Mouse (Mus musculus) ovary, adult 2 months (tissue): ENCODE measurements around the gene Kin. TPM values are rescaled to one million over a fixed set of nuclear protein-coding genes. Genes with fewer than 3 reads are reported as not detected.

ENCODE experiments used
- polyA plus RNA-seq: library from polyadenylated mRNA; depleted of rRNA; stranded (reverse); fragments of >200 nt; gene quantifications from 2 replicates; pipeline ENCODE4 v1.2.3, GENCODE M21; 2012; rRNA removed

Gene Kin
- 2.6 and 2.7 TPM in 2 replicates for polyA plus RNA-seq

DNA sequence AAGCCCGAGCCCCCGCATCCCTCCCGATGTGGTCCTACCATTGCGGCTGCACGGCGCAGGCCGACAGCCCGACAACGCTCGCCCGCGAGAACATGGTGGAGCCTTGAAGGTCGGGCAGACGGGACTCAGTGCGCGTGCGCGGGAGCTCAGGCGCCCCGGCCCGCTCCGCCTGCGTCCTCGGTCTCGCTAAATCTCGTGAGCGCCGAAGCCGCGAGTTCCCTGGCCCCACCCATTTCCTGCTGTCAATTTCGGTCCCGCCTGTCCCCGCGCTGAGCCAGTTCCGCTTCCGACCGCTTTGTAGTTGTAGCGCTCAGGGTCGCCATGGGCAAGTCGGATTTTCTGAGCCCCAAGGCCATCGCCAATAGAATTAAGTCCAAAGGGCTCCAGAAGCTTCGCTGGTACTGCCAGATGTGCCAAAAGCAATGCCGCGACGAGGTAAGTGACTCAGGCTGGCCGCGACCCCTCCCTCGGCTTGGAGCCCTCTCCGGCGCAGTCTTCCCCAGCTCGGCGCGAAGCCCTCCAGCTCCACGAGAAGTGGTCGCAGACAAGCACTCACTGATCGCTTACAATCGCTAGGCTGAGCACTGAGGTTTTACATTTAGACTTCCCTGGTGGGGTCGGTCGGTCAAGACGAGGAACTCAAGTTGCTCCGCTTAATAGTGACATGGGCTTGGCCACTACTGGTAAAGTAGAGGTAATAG is at the start of gene Kin, which contains the start of gene Atp5c1:
Gene Kin (plus strand): TSS at position 284 of the 701 bp plus-strand sequence.
Gene Atp5c1 (minus strand): TSS at position 201 of the 701 bp plus-strand sequence.

DNA sequence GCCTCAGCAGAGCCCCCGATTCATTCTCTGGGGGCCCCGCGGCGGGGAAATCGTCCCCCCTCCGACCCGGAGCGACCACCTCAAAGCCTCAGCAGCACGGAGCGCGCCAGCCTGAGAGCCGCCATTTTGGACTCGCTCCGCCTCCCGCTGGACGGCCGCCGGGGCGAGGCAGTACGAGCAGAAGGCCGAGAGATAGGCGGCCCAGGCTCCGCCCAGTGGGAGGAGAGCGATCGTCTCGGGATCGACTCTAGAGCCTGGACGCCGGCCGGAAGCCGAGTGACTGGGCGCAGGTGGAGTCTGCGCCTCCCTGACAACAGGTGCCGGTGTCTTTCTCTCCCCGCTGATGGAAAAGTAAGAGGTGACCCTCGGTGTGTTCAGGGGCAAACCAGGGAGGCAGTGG is 31.9 kb upstream of the Kin start, which contains the start of gene Taf3:
Gene Taf3 (minus strand): TSS at position 136 of the 400 bp plus-strand sequence.

DNA sequence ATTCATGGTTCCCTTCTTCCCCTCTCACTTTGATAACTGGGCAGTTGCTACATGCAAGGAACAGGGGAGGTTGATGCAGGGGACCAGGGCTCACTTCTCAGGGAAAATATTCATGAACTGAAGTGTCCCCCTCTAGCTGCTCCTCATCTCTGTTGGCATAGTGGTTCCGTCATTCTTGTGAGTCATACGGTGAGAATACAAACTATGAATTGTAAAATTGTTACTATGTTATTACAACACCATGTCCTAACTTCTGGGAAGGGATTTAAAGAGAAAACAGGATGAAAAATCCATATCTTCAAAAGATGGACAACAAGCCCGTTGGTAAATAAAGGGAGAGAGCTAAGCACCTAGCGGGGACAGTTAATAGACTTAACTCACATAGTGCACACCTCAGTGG is 50.9 kb downstream of the Kin start, which contains the start of gene Itih2:
Gene Itih2 (minus strand): TSS at position 101 of the 400 bp plus-strand sequence.

Other genes starting within 250 kb of the Kin start
- not detected in 2 replicates for gene 4930412O13Rik, start 199.3 kb upstream of the Kin start, polyA plus RNA-seq
- not detected in 2 replicates for gene 9230102O04Rik, start 191.1 kb upstream of the Kin start, polyA plus RNA-seq
- gene Gata3, start 190.6 kb upstream of the Kin start, polyA plus RNA-seq = 1.2 and 1.8 TPM in 2 replicates
- 7.1 and 9.9 TPM in 2 replicates for gene Taf3, start 32.0 kb upstream of the Kin start, polyA plus RNA-seq
- 270 and 315 TPM in 2 replicates for gene Atp5c1, start 83 bp upstream of the Kin start, polyA plus RNA-seq
- 5.0 and 7.0 TPM in 2 replicates for gene Itih2, start 50.8 kb downstream of the Kin start, polyA plus RNA-seq
- 46.8 and 55.7 TPM in 2 replicates for gene Itih5, start 73.0 kb downstream of the Kin start, polyA plus RNA-seq